Mouse (Mus musculus) adrenal gland, postnatal 25 days (tissue): ENCODE measurements around the gene Prr5l. TPM values are rescaled to one million over a fixed set of nuclear protein-coding genes. Genes with fewer than 3 reads are reported as not detected.

Experiments used
- DNase-seq: peaks from one replicate; pipeline ENCODE4 v3.0.0; 2021; ENCODE audit warnings: mixed read lengths
- long read RNA-seq: library from polyadenylated mRNA; stranded (forward); transcript quantifications from one replicate; pipeline ENCODE4 v2.0.0, GENCODE M21; 2021
- total RNA-seq: library from RNA; stranded (reverse); gene quantifications from 2 replicates; pipeline ENCODE4 v1.2.3, GENCODE M21; 2021

Prr5l gene
- 5.9 and 6.6 TPM in 2 replicates for total RNA-seq
- long read RNA-seq, full-length matches to known transcripts, result 1 of 4 reads
- long read RNA-seq, partial matches to known transcripts, result 1 of 4 reads
- long read RNA-seq, other reads (novel, unspliced or antisense), result 2 of 4 reads

- no peak for DNase-seq
Observed at GRCm38 (mm10) chr2:101882998-101883397, at the start of gene Prr5l. TSS of gene Prr5l (minus strand) at chr2:101883027.

- no peak for DNase-seq
Observed at GRCm38 (mm10) chr2:101932169-101932936, 49.5 kb upstream of the Prr5l start.

- DNase-seq, result no peak
Observed at GRCm38 (mm10) chr2:101925591-101926188, 42.9 kb upstream of the Prr5l start.

- DNase-seq, result no peak
Observed at GRCm38 (mm10) chr2:101925183-101925582, 42.4 kb upstream of the Prr5l start.

GRCm38 (mm10) chr2:101923181-101923580 is 40.4 kb upstream of the Prr5l start:
- no peak for DNase-seq

GRCm38 (mm10) chr2:101922302-101922701 is 39.5 kb upstream of the Prr5l start:
- no peak for DNase-seq

GRCm38 (mm10) chr2:101920136-101920554 is 37.3 kb upstream of the Prr5l start:
- no peak for DNase-seq

GRCm38 (mm10) chr2:101918518-101918917 is 35.7 kb upstream of the Prr5l start:
- DNase-seq, result no peak

- no peak for DNase-seq
Observed at GRCm38 (mm10) chr2:101909326-101910080, 26.7 kb upstream of the Prr5l start.

GRCm38 (mm10) chr2:101908773-101909172 is 25.9 kb upstream of the Prr5l start:
- DNase-seq, result no peak

GRCm38 (mm10) chr2:101907386-101908022 is 24.7 kb upstream of the Prr5l start:
- no peak for DNase-seq

- DNase-seq, result no peak
Observed at GRCm38 (mm10) chr2:101906379-101906690, 23.5 kb upstream of the Prr5l start.

- DNase-seq, result peak; percentile 77
Observed at GRCm38 (mm10) chr2:101905534-101906378, 22.9 kb upstream of the Prr5l start.

- DNase-seq, result no peak
Observed at GRCm38 (mm10) chr2:101902196-101902595, 19.4 kb upstream of the Prr5l start.

GRCm38 (mm10) chr2:101896425-101897204 is 13.8 kb upstream of the Prr5l start:
- no peak for DNase-seq

- no peak for DNase-seq
Observed at GRCm38 (mm10) chr2:101894126-101894525, 11.3 kb upstream of the Prr5l start.

- no peak for DNase-seq
Observed at GRCm38 (mm10) chr2:101891143-101891542, 8.3 kb upstream of the Prr5l start.

GRCm38 (mm10) chr2:101888886-101889285 is 6.1 kb upstream of the Prr5l start:
- DNase-seq, result no peak

- DNase-seq, result peak; percentile 90
Observed at GRCm38 (mm10) chr2:101885768-101886438, 3.1 kb upstream of the Prr5l start, which contains the start of gene Commd9. TSS of gene Commd9 (plus strand) at chr2:101886247.

GRCm38 (mm10) chr2:101884286-101884685 is 1.5 kb upstream of the Prr5l start:
- DNase-seq, result peak; percentile 65
